Mouse (Mus musculus) left cerebral cortex, postnatal 14 days (tissue): ENCODE data around the gene Zfp871. TPM values are rescaled to one million over a fixed set of nuclear protein-coding genes. Genes with fewer than 3 reads are reported as not detected.
"Not testable (repeated sequence)": the region's sequence is repeated elsewhere in the genome, so short reads cannot be mapped to it uniquely, and the experiment has no call there.

Source experiments
- DNase-seq, 2 experiments: peaks; one replicate each; pipeline ENCODE4 v3.0.0; 2021 to 2022; ENCODE audit warnings: low spot score in 2 of 2, mixed read lengths in 1 of 2
- intact Hi-C: fragments of 180-260 bp; cut with DNase I; formaldehyde crosslinking; loops from one replicate; pipeline ENCODE4 v1.15.1; 2025
- total RNA-seq, 2 experiments: library from RNA; stranded (reverse); gene quantifications; 2 replicates each; pipeline ENCODE4 v1.2.3; 2021

Zfp871 gene
- total RNA-seq, 2 experiments from 2014 or later: 74.4 to 87.0 TPM

GRCm38 (mm10) chr17:32752813-32753360 lies 35.2 kb downstream of the Zfp871 start:
- no peak for DNase-seq
- intact Hi-C loops: no loop called here

DNA sequence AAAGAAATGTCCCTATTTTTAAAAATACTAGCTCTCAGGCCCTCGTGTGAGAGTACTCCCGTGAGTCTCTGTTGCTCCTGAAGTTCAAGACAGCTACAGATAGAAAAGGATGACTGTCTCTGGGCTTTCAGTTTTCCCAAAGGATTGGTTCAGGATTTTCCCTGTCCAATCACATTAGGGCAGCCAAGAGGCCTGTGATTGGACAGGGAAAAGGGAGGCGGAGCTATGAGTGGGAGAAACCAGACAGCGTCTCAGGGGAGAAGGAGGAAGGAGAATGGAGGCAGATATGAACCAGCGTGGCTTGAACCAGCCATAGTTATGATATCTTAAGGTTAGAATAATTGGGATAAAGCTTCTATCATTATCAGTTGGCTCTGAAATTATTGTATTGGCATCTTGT lies 37.5 kb downstream of the Zfp871 start:
- intact Hi-C loops: no loop called here
- no peak for DNase-seq

DNA sequence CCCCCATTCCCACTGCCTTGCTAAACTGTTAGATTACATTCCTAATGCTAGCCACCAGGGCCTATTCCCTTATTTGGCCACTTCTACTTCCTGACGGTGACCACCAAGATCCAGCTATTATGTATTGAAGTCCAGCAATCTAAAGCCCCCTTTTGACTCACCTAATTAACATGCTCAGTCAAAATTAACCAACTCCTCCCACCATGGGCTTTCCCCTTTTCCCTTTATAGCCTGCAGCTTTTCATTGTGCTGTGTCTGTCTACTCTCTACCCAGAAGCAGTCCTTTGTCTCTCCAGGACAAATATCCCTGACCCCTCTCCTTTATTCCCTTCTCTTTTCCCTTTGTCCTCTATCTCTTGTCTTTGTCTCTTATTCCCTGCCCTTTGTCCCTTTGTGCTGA lies 47.0 kb downstream of the Zfp871 start:
- intact Hi-C loops: no loop called here
- DNase-seq: no peak

- DNase-seq: no peak
- intact Hi-C loops: no loop called here
These were observed 49.7 kb downstream of the Zfp871 start for GRCm38 (mm10) chr17:32738406-32738805.

DNA sequence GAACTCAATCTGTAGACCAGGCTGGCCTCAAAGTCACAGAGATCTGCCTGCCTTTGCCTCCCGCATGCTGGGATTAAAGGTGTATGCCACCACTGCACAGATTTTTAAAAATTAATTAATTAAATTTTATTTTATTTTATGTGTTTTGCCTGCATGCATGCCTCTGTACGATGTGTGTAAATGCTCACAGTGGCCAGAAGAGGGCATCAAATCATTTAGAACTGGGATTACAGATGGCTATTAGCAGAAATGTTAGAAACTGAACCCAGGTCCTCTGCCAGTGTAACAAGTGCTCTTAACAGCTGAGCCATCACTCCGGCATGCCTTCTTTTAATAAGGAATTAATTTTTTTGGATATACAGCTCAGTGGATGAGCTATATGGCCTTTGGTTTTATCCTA lies 59.1 kb downstream of the Zfp871 start:
- intact Hi-C loops: no loop called here
- DNase-seq: no peak

GRCm38 (mm10) chr17:32726360-32726759 lies 61.7 kb downstream of the Zfp871 start:
- intact Hi-C loops: not testable (repeated sequence)

GRCm38 (mm10) chr17:32722771-32723170 lies 65.3 kb downstream of the Zfp871 start:
- intact Hi-C loops: no loop called here
- DNase-seq: no peak

More at GRCm38 (mm10) chr17:32726360-32726759, 61.7 kb downstream of the Zfp871 start:
- not testable (repeated sequence) for DNase-seq

- DNase-seq: not testable (repeated sequence)
These were observed 65.9 kb downstream of the Zfp871 start for GRCm38 (mm10) chr17:32722151-32722550.

More at GRCm38 (mm10) chr17:32722151-32722550, 65.9 kb downstream of the Zfp871 start:
- intact Hi-C loops: not testable (repeated sequence)

Other genes starting within 250 kb of the Zfp871 start
- not detected for gene Cyp4f37, start 167.0 kb downstream of the Zfp871 start, total RNA-seq
- gene Cyp4f40, start 129.4 kb downstream of the Zfp871 start, total RNA-seq: not detected
- gene Cyp4f15, start 102.7 kb downstream of the Zfp871 start, total RNA-seq: 10 to 100 TPM in 1 of 2 experiments, 1 to 10 TPM in 1; 8.2 to 12.0 TPM
- gene Zfp811, start 21.6 kb upstream of the Zfp871 start, total RNA-seq: 1 to 10 TPM; 8.0 to 8.5 TPM
- 10 to 100 TPM; 21.5 to 22.4 TPM for gene Zfp799, start 42.0 kb upstream of the Zfp871 start, total RNA-seq
- gene Zfp870, start 103.4 kb upstream of the Zfp871 start, total RNA-seq: 1 to 10 TPM; 8.0 to 8.3 TPM
- gene Cyp4f14, start 129.1 kb upstream of the Zfp871 start, total RNA-seq: 1 to 10 TPM; 3.3 to 3.4 TPM
- 10 to 100 TPM; 13.3 to 15.1 TPM for gene Cyp4f13, start 159.1 kb upstream of the Zfp871 start, total RNA-seq
- gene Zfp472, start 177.5 kb upstream of the Zfp871 start, total RNA-seq: 1 to 10 TPM; 3.1 to 3.4 TPM
- 10 to 100 TPM; 13.6 to 14.6 TPM for gene Zfp952, start 204.8 kb upstream of the Zfp871 start, total RNA-seq
- gene Zfp763, start 245.1 kb upstream of the Zfp871 start, total RNA-seq: 10 to 100 TPM; 15.8 to 17.6 TPM